Mouse (Mus musculus): ENCODE measurements around the gene Ptk7. TPM values are rescaled to one million over a fixed set of nuclear protein-coding genes. Genes with fewer than 3 reads are reported as not detected.

Ptk7 gene
- total RNA-seq, 1 experiment from 2014 or later: not detected

GRCm38 (mm10) chr17:46613229-46613628, 16.1 kb downstream of the Ptk7 start:
- no peak for ATAC-seq (ENCODE audit: extremely low read depth, insufficient number of reproducible peaks, low FRiP score, poor library complexity, severe bottlenecking)

DNA sequence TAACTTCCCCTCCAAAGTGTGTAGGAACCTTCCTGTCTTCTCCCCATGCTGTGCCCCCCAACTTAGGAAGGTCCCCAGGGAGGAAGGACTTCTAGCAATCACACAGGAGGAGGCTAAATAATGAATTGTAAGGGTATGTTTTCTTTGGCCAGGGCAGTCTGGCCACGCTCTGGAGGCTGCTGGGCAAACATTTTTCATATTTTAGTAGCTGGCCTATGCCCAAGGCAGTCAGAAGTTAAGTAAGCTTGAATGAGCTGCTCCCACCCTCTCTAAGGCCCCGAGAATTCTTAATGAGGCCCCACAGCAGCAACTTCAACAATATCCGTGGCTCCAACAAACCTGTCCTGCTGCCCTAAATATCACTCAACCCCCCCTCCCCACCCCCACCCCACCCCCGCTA, 16.5 kb downstream of the Ptk7 start:
- ATAC-seq (ENCODE audit: extremely low read depth, insufficient number of reproducible peaks, low FRiP score, poor library complexity, severe bottlenecking): no peak

GRCm38 (mm10) chr17:46612189-46612588, 17.1 kb downstream of the Ptk7 start:
- ATAC-seq (ENCODE audit: extremely low read depth, insufficient number of reproducible peaks, low FRiP score, poor library complexity, severe bottlenecking): no peak

DNA sequence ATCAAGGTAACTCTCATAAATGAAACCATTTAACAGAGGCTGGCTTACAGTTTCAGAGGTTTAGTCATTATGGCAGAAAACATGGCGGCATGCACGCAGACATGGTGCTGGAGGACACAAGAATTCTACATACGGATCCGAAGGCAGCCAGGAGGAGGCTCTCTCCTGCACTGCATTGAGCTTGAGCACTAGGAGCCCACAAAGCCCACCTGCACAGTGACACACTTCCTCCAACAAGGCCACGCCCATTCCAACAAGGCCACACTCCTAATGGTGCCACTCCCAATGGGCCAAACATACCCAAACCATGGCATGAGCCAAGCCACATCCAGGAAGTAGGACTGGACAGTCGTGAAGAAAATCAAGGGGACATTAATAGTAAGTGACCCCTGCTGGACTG, 18.0 kb downstream of the Ptk7 start:
- no peak for ATAC-seq (ENCODE audit: extremely low read depth, insufficient number of reproducible peaks, low FRiP score, poor library complexity, severe bottlenecking)

DNA sequence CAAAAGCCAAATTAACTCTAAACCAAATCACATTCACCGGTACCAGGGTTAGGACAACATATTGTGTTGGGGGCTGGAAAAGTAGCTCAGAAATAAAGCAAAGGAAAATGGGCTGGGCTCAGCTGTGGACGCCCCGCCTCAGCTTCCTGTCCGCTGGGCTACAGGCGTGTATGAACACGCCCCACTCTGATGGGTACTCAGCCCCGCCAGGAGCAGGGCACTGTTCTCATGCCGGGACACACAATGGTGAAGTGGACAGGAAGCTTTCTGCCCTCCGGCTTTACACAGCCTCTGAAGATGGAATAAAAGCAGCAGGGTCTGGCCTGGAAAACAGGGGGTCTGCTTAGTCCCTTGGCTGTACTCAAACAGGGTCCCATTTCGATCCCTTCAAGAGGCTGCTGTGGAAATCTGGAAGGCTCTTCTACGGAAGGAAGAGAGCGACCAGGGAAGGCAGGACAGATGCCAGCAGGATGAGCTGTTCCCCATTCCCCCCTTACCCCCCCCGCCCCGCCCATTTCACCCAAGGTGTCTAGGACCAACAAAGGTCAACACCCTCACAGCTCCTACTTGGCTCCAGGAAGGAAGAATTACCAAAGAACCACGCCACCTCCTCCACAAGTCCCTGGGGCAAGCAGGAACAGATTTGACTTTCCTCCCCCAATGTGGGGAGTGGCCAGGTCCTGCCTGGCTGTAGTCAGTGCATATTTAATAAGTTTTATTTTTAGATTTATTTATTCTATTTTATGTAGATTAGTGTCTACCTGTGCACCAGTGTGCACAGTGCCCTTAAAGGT, 19.4 kb downstream of the Ptk7 start:
- 0 out of 2 replicates have a peak, but pooled peaks have one; percentile 13 for ATAC-seq (ENCODE audit: extremely low read depth, insufficient number of reproducible peaks, low FRiP score, poor library complexity, severe bottlenecking)

DNA sequence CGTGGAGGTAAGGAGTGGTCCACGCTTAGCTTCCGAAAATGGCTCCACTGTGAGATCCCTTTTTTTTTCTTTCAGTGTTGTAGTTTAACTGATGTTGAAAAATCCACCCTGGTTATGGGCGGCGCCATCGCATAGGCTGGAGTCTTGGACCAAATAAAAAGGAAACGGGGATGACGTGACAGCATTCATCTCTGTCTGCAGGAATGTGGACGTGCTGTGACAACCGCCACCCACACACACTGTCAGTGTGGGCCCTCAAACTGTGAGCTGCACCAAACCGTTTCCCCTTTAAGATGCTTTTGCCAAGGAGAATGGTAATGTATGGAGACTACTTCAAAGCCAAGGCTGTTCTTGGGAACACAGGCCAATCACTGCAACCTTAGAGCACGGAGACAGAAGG, 23.3 kb downstream of the Ptk7 start:
- ATAC-seq (ENCODE audit: extremely low read depth, insufficient number of reproducible peaks, low FRiP score, poor library complexity, severe bottlenecking): no peak

- ATAC-seq (ENCODE audit: extremely low read depth, insufficient number of reproducible peaks, low FRiP score, poor library complexity, severe bottlenecking): no peak
Measured at GRCm38 (mm10) chr17:46605126-46605525, 24.2 kb downstream of the Ptk7 start.

GRCm38 (mm10) chr17:46603229-46603628, 26.1 kb downstream of the Ptk7 start:
- ATAC-seq (ENCODE audit: extremely low read depth, insufficient number of reproducible peaks, low FRiP score, poor library complexity, severe bottlenecking): no peak

- no peak for ATAC-seq (ENCODE audit: extremely low read depth, insufficient number of reproducible peaks, low FRiP score, poor library complexity, severe bottlenecking)
Measured at GRCm38 (mm10) chr17:46602212-46602611, 27.1 kb downstream of the Ptk7 start.

GRCm38 (mm10) chr17:46600569-46600968, 28.7 kb downstream of the Ptk7 start:
- no peak for ATAC-seq (ENCODE audit: extremely low read depth, insufficient number of reproducible peaks, low FRiP score, poor library complexity, severe bottlenecking)

- no peak for ATAC-seq (ENCODE audit: extremely low read depth, insufficient number of reproducible peaks, low FRiP score, poor library complexity, severe bottlenecking)
Measured at GRCm38 (mm10) chr17:46598963-46599362, 30.3 kb downstream of the Ptk7 start.

GRCm38 (mm10) chr17:46597956-46598355, 31.3 kb downstream of the Ptk7 start:
- no peak for ATAC-seq (ENCODE audit: extremely low read depth, insufficient number of reproducible peaks, low FRiP score, poor library complexity, severe bottlenecking)

GRCm38 (mm10) chr17:46595336-46595735, 34.0 kb downstream of the Ptk7 start:
- ATAC-seq (ENCODE audit: extremely low read depth, insufficient number of reproducible peaks, low FRiP score, poor library complexity, severe bottlenecking): no peak

DNA sequence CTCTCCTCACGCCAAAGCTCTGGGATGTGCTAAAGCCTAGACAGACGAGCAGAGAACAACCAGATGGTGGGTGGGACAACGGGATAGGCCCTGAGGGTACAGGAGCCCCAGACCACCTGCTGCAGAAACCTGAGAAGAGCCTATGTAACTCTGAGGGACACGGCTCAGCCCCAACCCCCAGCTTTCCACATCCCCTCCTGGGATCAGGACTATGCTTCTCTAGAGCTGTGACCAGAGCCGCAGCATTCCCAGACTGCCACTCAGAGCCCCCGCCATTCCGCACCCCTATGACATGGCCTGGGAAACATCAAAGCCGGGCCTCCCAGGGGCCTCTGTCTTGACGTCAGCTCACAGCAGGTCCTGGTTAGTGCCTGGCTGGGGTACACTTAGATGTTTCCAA, 34.7 kb downstream of the Ptk7 start:
- ATAC-seq (ENCODE audit: extremely low read depth, insufficient number of reproducible peaks, low FRiP score, poor library complexity, severe bottlenecking): no peak

- ATAC-seq (ENCODE audit: extremely low read depth, insufficient number of reproducible peaks, low FRiP score, poor library complexity, severe bottlenecking): no peak
Measured at GRCm38 (mm10) chr17:46593124-46593523, 36.2 kb downstream of the Ptk7 start.

DNA sequence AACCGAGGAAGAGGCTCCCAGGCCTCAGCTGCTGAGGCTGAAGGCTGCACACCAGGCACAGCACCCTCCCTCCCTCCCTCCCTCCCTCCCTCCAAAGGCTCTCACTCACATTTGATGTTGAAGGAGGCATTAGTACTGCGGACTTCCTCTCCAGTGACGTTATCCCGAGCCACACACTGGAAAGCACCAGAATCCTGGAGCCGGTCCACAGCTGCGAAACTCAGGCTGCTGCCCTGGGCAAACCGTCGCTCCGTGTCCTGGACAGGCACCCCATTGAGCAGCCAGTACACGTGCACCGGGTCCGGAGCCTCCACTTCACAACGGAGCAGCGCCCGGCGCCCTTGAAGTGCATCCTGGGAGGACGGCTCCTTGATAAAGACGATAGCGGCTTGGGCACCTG, 37.9 kb downstream of the Ptk7 start:
- no peak for ATAC-seq (ENCODE audit: extremely low read depth, insufficient number of reproducible peaks, low FRiP score, poor library complexity, severe bottlenecking)

DNA sequence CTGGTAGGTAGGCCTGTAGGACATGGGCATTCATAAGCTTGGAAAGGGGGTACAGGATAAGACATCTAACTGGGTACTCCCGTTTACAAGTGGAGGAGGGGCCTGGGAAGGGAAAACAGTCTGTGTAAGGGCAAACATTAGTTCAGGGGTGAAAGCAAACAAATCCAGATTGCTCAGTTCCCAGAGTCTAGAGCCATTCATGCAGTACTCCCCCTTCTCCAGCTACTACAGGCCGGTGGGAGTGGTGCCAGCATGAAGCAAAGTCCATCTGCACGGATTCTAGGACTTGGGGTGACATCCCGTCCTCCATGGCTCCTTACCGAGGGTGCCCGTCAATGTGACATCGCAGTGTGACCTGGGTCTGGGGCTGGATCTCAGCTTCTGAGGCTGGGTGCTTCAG, 38.9 kb downstream of the Ptk7 start:
- no peak for ATAC-seq (ENCODE audit: extremely low read depth, insufficient number of reproducible peaks, low FRiP score, poor library complexity, severe bottlenecking)

GRCm38 (mm10) chr17:46589635-46590314, 39.5 kb downstream of the Ptk7 start:
- ATAC-seq (ENCODE audit: extremely low read depth, insufficient number of reproducible peaks, low FRiP score, poor library complexity, severe bottlenecking): no peak

DNA sequence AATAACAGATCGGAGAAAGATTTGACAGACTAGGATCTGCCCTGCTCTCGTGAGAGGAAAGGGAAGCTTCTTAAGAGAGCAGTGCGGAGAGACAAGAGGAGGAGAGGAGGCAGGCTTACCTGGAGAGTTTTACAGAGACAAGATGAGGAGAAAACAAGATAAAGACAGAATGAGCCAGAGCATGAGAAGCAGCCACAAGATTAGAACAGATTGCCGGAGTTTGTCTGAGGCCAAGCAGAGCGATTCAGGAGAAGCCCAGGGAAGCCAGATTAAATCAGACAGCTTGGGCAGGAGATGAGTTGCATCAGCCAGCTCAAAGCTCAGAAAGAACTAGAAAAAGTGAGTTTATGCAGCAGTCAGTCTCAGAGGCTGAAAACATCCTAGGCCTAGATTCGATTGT, 40.4 kb downstream of the Ptk7 start:
- no peak for ATAC-seq (ENCODE audit: extremely low read depth, insufficient number of reproducible peaks, low FRiP score, poor library complexity, severe bottlenecking)

GRCm38 (mm10) chr17:46588173-46588572, 41.1 kb downstream of the Ptk7 start:
- no peak for ATAC-seq (ENCODE audit: extremely low read depth, insufficient number of reproducible peaks, low FRiP score, poor library complexity, severe bottlenecking)

Data from neutrophil, adult 5-6 weeks (primary cell).